Mouse (Mus musculus): Measurements from ENCODE around the gene Gm8180. TPM values are rescaled to one million over a fixed set of nuclear protein-coding genes. Genes with fewer than 3 reads are reported as not detected.
"Not testable (repeated sequence)": the region's sequence is repeated elsewhere in the genome, so short reads cannot be mapped to it uniquely, and the experiment has no call there.

The Gm8180 gene
- polyA plus RNA-seq, 1 experiment from 2014 or later = not detected

GRCm38 (mm10) chr14:43793811-43794210 is 9.3 kb upstream of the Gm8180 start:
- H3K36me3 ChIP-seq (ENCODE audit: control insufficient read depth, insufficient read depth, low read length); ATAC-seq; H3K9ac ChIP-seq (ENCODE audit: low read depth, low read length); H3K9me3 ChIP-seq (ENCODE audit: control insufficient read depth, low read length); H3K27me3 ChIP-seq (replicated peaks; ENCODE audit: control insufficient read depth, insufficient read depth, low read length); H3K27ac ChIP-seq (ENCODE audit: low read depth, low read length); H3K4me1 ChIP-seq (ENCODE audit: control insufficient read depth, insufficient read depth, low read depth, low read length); H3K4me3 ChIP-seq (ENCODE audit: low read length); H3K4me2 ChIP-seq (ENCODE audit: low read length): not testable (repeated sequence)
- WGBS = 83% methylated on average over 5 of the region's 5 CpGs

GRCm38 (mm10) chr14:43747566-43747965 is 37.0 kb downstream of the Gm8180 start, which contains the start of gene Gm6526:
Gene Gm6526, plus strand, starts transcription at chr14:43747866.
- H3K4me2 ChIP-seq (ENCODE audit: low read length); H3K9ac ChIP-seq (ENCODE audit: low read depth, low read length); H3K4me3 ChIP-seq (ENCODE audit: low read length); H3K27me3 ChIP-seq (replicated peaks; ENCODE audit: control insufficient read depth, insufficient read depth, low read length); H3K27ac ChIP-seq (ENCODE audit: low read depth, low read length); H3K4me1 ChIP-seq (ENCODE audit: control insufficient read depth, insufficient read depth, low read depth, low read length); H3K9me3 ChIP-seq (ENCODE audit: control insufficient read depth, low read length); H3K36me3 ChIP-seq (ENCODE audit: control insufficient read depth, insufficient read depth, low read length); ATAC-seq: not testable (repeated sequence)
- WGBS = 83% methylated on average over 4 of the region's 4 CpGs

Other genes starting within 250 kb of the Gm8180 start
- not detected in 2 replicates for gene Gm5799, start 241.2 kb downstream of the Gm8180 start, polyA plus RNA-seq (2015; fragmentation: Nextera tagmentation; extraction: Ambion mirVana)
- gene Gm17654, start 205.6 kb downstream of the Gm8180 start, polyA plus RNA-seq (2015; fragmentation: Nextera tagmentation; extraction: Ambion mirVana) = not detected in 2 replicates
- not detected in 2 replicates for gene Gm10375, start 176.7 kb downstream of the Gm8180 start, polyA plus RNA-seq (2015; fragmentation: Nextera tagmentation; extraction: Ambion mirVana)
- not detected in 2 replicates for gene Gm8165, start 107.5 kb downstream of the Gm8180 start, polyA plus RNA-seq (2015; fragmentation: Nextera tagmentation; extraction: Ambion mirVana)
- gene Gm7324, start 86.9 kb downstream of the Gm8180 start, polyA plus RNA-seq (2015; fragmentation: Nextera tagmentation; extraction: Ambion mirVana) = 0.46 and 0.64 TPM in 2 replicates
- not detected in 2 replicates for gene Gm16506, start 57.3 kb downstream of the Gm8180 start, polyA plus RNA-seq (2015; fragmentation: Nextera tagmentation; extraction: Ambion mirVana)
- gene Gm6526, start 36.9 kb downstream of the Gm8180 start, polyA plus RNA-seq (2015; fragmentation: Nextera tagmentation; extraction: Ambion mirVana) = not detected in 2 replicates
- not detected in 2 replicates for gene Ear1, start 90.8 kb upstream of the Gm8180 start, polyA plus RNA-seq (2015; fragmentation: Nextera tagmentation; extraction: Ambion mirVana)
- gene Ear10, start 138.8 kb upstream of the Gm8180 start, polyA plus RNA-seq (2015; fragmentation: Nextera tagmentation; extraction: Ambion mirVana) = not detected in 2 replicates
- 4.6 and 5.1 TPM in 2 replicates for gene Gm8113, start 140.6 kb upstream of the Gm8180 start, polyA plus RNA-seq (2015; fragmentation: Nextera tagmentation; extraction: Ambion mirVana)
- not detected in 2 replicates for gene Ang5, start 172.3 kb upstream of the Gm8180 start, polyA plus RNA-seq (2015; fragmentation: Nextera tagmentation; extraction: Ambion mirVana)
- gene Ang6, start 217.5 kb upstream of the Gm8180 start, polyA plus RNA-seq (2015; fragmentation: Nextera tagmentation; extraction: Ambion mirVana) = not detected in 2 replicates

All from hindbrain, embryonic 16.5 days (tissue).